Mouse (Mus musculus) spleen, postnatal 4 days (tissue): Measurements from ENCODE around the gene Zbtb16.

Source experiments
- DNase-seq, 2 experiments: peaks; one replicate each; pipeline ENCODE4 v3.0.0; 2022; ENCODE audit warnings: low spot score in 2 of 2

Zbtb16 gene

DNA sequence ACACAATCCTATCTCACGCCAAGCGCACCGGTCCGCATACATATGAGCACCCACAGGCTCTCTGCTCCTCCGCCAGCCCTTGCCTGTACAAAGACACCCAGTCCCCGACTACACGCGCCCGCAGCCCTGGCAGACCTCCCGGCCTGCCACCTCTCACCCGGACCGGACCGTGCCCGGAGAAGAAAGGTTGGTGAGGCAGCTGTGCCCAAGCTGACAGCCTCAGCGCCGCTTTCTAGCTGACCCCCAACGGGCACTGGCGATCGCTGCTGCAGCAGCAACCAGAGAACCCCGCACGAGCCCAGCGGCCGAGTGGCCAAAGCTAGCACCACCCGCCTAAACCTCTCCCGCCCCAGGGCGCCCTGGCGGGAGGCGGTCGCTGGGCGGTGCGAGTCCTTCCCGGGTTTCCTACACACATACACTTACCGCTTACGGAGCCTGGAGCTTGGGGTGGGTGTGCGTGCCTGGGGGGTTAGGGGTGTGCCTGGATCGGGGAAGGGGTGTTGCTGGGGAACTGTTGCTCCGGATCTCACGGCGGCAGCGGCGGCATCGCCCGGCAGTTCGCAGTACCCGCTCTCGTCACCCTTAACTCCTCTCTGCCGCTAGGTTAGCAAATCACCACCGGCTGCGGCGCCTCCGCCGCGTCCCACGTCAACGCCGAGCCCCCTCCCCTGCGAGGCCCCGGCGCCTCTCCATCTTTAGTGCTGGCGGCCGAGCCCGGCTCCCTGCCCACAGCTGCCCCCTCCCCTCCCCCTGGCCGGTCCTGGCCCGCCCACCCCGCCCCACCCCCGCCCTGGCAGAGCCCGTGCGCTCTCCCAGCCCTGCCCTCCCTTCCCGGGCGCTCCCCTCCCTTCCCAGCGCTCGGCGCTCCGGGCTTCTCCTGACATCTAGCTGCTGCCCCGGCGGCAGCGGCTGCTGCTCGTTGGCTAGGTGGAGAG is at the start of gene Zbtb16:
Gene Zbtb16, minus strand, starts transcription at position 592 of the 935 bp plus-strand sequence.
- peak; percentile 31 to 68 for DNase-seq

DNA sequence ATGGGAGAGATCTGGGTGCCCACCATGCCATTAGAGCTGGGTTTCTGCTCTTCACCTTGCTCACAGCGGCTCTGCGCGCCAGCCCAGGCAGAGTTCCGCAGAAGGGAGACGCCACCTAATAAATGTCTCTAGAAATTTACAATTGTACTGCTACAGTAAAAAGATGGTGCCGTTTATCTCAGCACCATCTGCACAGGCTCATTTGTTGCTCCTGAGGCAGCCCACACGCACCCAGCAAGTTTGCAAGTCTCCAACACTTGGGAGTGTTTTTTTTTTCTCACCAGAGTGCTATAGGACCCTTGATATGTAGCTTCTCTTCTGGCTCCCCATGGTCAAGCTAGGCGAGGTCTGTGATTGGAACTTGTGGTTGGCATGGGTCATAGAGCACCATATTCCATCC is 36.9 kb upstream of the Zbtb16 start:
- DNase-seq: no peak

DNA sequence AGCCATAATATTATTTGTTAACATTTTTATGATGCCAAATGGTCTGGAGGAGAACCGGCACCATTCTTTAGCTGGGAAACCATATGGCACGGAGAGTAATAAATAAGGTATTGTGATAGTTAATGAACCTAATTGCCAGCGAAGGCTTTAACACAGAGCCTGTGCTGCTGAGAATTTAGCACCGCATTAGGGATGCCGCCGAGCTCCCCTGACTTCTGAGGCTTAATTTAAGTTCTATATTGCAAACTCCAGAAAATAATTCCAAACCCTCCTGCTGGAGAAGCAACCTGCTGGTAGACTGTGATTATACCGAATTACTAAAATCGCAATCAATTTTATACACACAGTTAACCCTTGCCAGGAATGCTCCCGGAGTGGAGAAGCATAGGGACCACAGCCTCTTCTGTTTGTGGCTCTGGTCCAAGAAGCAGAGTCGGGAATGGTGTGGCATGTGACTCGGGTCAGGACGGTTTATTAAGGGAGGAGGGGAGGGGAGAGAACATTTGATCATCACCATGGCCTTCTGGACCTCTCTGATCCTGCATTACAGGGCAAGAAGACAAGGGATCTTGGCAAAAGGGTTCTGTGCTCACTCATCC is 30.6 kb upstream of the Zbtb16 start:
- no peak for DNase-seq

DNA sequence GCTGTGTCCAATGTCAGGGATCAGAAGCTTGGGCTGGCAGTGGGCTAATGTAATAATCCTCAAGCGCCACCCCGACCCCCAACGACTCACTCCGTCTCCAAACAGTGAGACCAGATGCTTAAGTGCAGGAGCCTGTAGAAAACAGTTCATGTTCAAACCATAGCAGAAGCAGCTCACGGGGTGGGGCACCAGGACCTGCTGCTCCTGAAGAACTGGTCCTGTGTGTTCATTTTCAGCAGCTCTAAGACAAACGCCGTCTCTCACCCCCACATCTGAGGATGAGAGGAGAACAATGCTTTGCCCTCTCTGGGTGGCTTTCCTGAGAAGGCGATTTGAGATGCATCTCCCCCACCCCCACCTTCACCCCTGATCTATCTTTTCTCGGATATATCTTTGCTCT is 29.2 kb upstream of the Zbtb16 start:
- DNase-seq: no peak

DNA sequence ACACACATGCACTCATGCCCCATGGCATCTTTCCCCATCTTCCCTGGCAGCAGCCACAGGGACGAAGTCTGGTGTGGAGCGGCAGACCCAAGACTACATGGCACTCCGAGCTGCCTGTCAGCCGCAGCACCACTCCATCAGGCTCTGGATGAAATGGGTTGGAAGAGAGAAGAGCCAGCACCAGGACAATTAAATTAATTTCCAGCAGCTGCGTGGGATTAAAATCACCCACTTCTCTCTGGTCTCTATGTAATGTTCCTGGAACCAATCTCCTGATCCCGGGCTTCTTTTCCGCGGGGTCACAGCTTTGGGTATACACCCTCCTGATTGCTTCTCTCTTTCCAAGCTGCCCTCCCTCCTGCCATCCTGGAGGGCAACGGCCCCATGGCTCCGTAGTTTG is 25.5 kb upstream of the Zbtb16 start:
- no peak for DNase-seq

DNA sequence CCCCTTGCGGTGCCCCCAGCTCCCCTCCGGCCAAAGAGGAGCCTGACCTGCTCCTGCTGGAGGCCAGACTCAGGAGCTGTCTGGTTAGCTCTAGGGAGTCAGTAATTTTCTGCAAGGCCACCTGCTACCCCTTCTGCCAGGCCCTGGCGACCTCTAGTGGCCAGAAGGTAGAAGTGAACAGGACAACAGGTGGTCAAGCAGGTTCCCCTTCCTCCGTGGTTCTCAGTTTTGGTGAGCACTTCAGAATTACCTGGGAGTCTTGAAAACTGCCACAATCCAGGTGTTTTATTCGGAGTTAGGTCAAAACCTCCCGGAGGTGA is 24.5 kb upstream of the Zbtb16 start:
- DNase-seq: peak; percentile 47 to 76

DNA sequence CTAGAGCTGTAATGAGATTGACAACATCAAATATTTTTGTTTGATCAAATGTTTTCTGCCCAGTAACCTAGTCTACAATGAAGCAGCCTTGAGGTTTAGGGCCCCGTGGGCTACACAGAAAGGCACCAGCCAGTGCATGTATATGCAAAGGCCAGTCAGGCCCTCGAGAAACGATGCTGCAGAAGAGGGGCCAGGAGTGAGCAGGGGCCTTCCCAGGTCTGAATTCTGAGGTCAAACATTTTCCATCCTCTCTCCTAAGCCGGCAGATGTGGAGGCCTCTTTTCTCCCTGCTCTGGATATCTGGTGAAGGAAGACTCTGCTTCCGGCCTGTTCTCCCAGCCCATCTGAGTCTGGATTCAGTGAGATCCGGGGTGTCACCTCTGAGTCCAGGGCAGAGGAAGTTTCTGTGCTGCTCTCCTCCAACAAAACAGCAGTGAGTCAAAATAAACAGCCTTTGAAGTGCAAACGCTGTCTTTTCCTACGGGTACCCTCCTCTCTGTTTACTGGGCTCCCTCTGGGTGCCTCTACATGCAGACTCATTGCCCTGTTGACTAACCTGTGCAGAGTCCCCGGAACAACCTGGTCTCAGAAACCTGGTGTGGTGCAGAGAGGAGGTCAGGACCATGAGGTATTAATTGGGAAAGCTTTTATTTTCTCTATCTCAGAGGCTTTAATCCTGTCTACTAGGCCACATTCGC is 24.0 kb upstream of the Zbtb16 start:
- no peak for DNase-seq

DNA sequence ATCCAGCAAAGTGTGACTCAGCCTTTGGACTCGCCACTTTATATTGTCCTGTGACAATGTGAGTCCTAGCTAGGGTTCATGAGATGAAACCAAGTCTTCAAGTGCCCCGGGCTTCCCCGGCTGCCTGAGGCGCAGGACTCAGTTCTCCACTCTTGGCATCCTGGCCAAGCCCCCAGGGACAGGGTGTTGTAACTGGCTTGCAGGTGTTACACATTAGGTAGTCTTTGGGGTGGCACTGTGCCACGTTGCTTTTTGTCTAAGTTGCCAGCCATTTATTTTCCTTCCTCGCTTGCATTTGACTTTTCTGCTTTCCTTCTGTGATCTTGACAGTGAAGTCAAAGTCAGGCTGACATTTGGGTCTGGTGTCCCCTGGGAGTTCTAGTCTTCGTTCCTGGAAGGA is 21.9 kb upstream of the Zbtb16 start:
- DNase-seq: no peak

DNA sequence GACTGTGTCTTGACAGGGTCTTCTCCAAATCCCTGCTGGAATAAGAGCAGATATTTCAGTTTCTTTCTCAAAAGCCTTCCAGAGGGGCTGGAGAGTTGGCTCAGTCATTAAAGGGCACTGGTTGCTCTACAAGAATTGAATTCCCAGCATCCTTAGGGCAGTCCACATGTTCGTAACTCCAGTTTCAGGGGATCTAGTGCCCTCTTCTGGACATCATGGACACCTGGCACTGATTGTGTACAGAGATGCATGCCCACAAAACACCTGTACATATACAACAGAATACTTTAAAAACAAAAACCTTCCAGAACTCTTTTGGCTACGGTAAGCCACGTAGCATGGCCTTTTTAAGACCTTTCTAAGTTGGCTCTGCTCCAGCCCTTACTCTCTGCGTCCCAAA is 20.2 kb upstream of the Zbtb16 start:
- DNase-seq: no peak

DNA sequence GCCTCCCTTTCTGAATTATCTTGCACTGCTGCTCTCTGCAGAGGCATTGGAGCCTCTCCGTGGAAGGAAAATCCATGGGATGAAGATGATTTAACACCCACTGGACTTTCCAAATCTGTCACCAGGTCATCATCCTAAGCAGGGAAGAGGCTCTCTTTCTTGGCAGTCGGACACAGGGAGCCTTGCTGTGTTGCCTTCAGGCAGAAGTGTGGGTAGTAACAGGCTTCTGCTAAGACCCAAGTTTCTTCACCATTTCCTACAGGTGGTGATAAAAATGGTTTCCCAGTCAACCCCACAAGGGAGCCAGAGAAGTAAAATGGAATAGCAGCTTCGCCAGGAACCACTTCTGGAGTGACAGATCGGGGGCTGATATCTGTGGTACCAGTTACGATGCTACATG is 13.5 kb upstream of the Zbtb16 start:
- DNase-seq: no peak

DNA sequence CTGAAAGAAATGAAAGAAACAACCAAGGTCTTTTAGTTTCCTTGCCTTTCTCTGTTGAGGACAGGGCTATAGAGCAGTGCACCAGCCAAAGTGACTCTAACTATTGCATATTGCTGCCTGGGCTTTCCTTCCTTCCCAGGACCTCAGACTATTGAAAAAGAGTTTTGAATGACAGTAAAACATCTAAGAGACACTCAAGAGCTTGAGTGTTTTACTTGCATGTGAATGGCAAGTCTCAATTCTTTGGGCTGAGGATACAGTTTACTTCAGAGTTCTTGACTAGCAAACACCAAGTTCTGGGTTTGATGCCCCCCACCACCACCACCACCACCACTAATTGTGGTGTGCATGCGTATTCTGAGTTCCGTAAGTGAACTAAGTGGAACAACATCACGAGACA is 3.5 kb upstream of the Zbtb16 start:
- no peak for DNase-seq

DNA sequence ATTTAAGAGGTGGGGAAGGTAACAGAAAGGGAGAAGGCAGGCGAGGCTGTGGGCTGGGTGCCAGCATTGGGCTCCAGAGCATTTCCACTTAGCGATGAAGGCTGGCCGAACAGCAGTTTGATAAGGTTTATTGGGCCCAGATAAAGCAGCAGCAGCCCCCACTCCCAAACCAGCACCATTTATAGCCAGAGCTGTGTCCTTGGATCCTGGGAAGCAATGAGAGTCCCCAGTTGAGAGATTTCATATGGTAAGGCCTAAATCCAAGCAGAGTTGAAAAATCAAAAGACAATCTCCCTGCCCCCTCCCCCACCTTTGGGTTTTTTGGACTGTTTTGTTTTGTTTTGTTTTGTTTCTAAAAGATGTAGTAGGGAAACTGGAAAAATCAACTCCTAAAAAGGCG is 2.3 kb upstream of the Zbtb16 start:
- DNase-seq: no peak

DNA sequence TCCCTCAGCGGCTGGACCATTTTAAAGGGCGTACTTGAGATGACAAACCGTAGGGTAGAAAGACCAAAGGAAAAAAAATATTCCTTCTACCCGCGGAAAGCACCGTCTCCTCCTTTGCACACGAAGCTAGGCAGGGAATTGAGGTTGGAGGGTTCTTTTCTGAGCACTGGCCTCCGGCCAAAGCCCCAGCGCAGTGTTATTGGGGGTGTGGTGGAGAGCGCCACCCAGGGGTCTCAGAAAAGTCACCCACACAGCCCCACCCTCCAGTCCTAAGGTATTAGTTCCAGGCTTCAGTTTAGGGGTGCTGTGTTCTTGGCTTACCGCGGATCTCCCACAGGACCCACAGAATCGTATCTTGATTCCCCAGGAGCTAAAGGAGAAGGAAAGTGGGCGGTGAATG is 1.2 kb upstream of the Zbtb16 start:
- no peak for DNase-seq

DNA sequence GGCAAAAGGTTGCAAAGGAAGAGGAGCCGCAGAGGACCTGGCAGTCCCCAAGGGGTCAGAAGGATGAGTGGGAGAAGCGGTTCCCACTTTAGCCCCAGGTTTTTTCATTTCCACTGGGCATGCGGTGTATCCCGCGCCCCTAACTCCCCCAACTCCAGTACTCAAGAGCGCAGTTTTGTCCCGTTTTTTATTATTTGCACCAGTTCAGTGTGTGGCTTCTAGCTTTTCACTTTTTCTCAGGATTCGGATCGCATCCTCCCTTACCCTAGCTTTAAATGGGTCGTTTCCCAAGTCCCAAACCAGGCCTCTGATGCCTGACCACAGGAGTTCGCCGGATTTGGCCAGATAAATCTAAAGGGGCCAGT is 526 bp upstream of the Zbtb16 start:
- no peak for DNase-seq

DNA sequence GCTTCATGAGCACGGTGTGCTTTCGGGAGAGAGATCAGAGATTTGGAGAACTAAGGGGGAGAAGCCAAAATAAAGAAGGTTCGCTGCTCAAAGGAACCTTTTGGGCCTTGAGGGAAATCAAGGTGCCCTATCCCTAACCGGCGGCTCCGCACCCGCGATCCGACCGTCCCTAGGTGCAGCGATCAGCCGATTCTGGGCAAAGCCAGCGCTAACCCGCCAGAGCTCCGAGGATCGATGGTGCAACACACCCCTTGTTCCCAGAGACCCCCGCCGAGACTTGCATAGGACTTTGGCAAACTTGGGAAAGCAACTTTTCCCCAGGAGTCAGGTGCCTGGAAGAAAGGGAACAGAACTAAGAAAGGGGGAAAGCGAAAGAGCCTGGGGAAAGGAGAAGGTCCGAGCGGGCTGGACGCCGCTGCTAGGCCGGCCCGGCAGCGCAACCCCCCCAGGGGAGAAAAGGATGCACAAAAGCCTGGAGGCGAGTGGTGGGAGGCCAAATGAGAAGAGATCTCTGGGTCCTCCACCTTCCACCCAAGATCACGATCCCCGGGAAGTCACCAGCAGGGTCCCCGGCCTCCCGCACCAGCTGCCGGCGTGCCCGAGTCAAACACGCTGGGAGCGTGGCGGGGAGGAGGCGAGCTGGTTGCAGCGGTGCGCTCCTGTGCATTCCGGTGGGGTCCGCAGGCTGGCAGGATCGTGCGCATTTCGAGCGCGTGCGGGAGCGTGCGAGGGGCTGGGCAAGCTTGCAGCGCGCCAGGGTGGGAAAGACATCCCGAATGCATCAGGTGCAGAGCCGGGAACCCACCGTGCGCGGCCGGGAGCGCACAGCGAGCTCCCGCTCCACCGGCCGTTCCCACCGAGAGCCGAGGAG is 1.2 kb downstream of the Zbtb16 start:
- peak in 1 of 2 experiments; percentile 68 for DNase-seq

DNA sequence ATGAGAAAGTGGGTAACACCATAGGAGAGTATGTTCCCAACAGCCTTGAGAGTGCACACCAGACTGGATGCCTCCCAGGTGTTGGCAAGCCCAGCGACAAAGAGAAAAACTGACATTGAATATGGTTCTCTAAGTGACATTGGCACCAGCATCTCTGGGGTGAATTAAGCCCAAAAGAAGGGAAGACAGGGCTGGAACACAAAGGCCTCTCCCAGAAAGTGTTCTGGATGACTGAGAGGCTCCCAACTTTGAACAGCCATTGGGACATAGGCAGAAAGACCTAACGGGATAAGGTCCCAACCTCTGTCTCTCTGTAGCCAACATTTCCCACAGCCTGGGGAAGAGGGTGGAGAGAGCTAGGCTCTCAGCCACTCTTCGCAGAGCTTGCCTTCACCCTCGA is 2.0 kb downstream of the Zbtb16 start:
- no peak for DNase-seq

DNA sequence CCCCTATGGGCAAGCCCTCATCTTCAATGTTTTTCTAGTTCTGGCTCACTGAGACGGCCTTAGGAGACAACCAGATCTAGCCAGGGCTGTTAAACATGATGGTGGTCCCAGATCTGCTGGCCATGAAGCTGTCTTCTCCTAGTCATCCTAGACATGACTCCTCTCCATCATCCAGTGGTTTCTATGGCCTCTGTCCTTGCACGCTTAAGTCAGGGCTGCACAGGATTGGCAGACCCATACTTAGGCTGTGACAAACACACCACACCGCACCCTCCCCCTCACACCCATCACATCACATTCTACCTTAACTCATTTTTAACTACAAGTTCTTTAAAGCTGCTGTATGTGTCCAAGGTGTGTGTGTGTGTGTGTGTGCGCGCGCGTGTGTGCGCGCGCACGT is 2.5 kb downstream of the Zbtb16 start:
- no peak for DNase-seq

DNA sequence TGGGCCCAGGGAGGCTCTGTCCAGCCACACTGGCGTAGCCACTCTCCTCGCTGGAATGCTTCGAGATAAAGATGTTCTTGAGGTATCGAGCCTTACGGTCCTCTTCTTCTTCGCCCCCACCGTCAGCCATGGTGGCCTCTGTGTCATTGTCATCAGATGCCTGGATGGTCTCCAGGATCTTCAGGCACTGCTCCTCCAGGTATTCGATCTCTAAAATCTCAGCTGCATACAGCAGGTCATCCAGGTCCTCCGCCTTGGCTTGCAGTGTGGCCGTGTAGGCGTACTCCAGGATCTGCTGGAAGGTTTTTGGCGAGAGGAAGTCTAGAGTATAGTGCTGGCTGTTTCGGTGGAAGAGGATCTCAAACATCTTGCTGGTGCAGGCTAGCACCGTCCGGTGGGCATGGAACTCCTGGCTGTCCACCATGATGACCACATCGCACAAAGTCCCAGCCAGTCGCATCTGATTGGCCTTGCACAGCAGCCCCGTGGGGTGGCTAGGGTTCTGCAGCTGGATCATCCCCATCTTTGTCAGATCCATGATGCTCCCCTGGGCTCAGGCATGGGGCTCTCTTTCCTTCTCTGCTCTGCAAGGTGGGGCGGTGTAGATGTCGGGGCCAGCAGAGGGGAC is 3.4 kb downstream of the Zbtb16 start:
- no peak for DNase-seq

DNA sequence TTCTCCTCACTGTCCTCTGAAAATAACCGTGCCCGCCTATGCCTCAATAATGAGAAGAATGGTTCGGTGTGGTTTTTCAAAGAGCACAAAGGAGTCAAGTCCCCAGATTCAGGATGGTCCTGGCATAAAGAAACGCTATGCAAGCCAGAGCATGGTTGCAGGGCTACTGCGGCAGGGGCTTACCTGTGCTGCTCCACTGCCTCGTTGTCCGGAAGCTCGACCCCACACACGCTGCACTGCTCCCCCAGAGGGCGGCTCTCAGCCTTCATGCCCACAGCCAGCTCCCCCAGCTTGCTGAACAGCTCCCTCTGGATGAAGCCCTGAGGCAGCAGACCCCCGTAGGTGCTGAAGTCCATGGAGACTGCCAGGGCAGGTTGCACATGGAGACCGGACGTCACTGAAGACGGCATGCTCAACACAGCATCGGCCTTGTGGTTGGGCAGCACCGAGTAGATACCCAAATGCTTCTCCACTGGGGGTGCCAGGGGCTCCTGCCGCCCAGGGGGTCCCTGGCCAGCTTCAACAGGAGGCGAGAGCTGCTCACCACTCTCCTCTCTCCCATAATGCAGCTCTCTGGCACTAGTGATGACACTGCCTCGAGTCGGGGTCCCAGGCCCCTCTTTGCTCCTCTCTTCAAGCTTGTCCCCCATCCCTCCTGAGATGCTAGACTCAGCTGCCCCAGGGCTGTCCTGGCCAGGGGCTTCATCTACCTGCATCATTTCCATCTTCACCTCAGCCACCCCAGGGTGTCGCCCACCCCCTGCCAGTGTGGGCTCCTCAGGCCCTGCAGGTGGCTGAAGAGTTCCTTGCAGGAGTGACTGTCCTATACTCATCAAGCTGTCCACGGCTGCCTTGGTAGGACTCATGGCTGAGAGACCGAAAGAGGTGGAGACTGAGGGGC is 4.2 kb downstream of the Zbtb16 start:
- DNase-seq: no peak

DNA sequence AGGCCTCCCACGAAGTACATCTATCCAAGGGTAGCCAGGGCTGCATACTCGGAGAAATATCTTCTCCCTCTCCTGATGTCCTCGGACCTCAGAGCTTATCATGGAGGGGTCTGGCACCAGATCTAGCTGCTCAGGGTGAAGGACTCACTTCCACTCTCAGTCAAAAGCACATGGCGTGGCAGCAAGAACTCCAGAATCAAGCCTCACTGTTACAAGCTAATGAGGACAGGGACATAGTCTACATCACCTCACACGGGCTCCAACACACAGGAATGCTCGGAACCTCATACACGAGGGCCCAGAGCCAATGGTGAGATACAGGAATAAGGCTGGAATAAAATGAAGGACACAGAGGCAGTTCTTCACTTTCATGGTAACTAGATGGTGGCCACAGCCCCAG is 7.2 kb downstream of the Zbtb16 start:
- DNase-seq: no peak
